Mouse (Mus musculus) liver, adult 2 months (tissue): ENCODE measurements around the gene Enc1. TPM values are rescaled to one million over a fixed set of nuclear protein-coding genes. Genes with fewer than 3 reads are reported as not detected.

Experiments used
- DNase-seq: peaks from one replicate; pipeline ENCODE4 v3.0.0-alpha.2; 2011; ENCODE audit warnings: low read depth, low spot score; ENCODE audit errors: extremely low read depth
- H3K27ac ChIP-seq: fragments of 200-500 bp; replicated peaks from 2 replicates; pipeline ENCODE4 v1.5.1; 2012; ENCODE audit warnings: low read depth, mild to moderate bottlenecking, control low read depth, inconsistent platforms, low read length; ENCODE audit not compliant: insufficient read depth
- H3K27me3 ChIP-seq: fragments of 200-500 bp; 2 replicates; pipeline ENCODE4 v1.6.1; 2012; ENCODE audit warnings: mild to moderate bottlenecking, moderate library complexity, low read length, inconsistent platforms; ENCODE audit not compliant: control insufficient read depth, insufficient read depth
- H3K36me3 ChIP-seq: fragments of 200-500 bp; 2 replicates; pipeline ENCODE4 v1.6.1; 2012; ENCODE audit warnings: low read length, inconsistent platforms; ENCODE audit not compliant: control insufficient read depth, insufficient read depth
- H3K4me1 ChIP-seq: fragments of 200-500 bp; 2 replicates; pipeline ENCODE4 v1.6.1; 2011; ENCODE audit warnings: low read length; ENCODE audit not compliant: control insufficient read depth, insufficient read depth
- H3K4me3 ChIP-seq: fragments of 200-500 bp; 2 replicates; pipeline ENCODE4 v1.5.1; 2011; ENCODE audit warnings: low read depth, mild to moderate bottlenecking, control low read depth, low read length, moderate library complexity; ENCODE audit not compliant: insufficient read depth
- H3K79me2 ChIP-seq: fragments of 200-500 bp; 2 replicates; pipeline ENCODE4 v1.6.1; 2012; ENCODE audit warnings: inconsistent platforms, mild to moderate bottlenecking, low read length, moderate library complexity; ENCODE audit not compliant: control insufficient read depth, insufficient read depth
- H3K9ac ChIP-seq: fragments of 200-500 bp; 2 replicates; pipeline ENCODE4 v1.6.1; 2012; ENCODE audit warnings: low read depth, mild to moderate bottlenecking, control low read depth, inconsistent platforms, low read length
- CTCF ChIP-seq: fragments of 200-500 bp; IDR thresholded peaks from 2 replicates; pipeline ENCODE4 v1.5.1; 2011; ENCODE audit warnings: low read depth, low read length, control low read depth
- POLR2A ChIP-seq: fragments of 200-500 bp; IDR thresholded peaks from 2 replicates; pipeline ENCODE4 v1.6.1; 2011; ENCODE audit warnings: low read length, control low read depth; ENCODE audit not compliant: insufficient read depth; ENCODE audit errors: extremely low read depth
- WGBS: fragments of 180-500 bp; shearing (Covaris S2); methylation state at CpG from one replicate; pipeline ENCODE4 v1.1.7; 2018; 5-methylcytosine and 5-hydroxymethylcytosine counted together
- polyA plus RNA-seq: library from polyadenylated mRNA; depleted of rRNA; stranded (reverse); fragments of >200 nt; gene quantifications from 2 replicates; pipeline ENCODE4 v1.2.3, GENCODE M21; 2012
- total RNA-seq: library from RNA; depleted of rRNA; stranded (reverse); fragments of >200 nt; gene quantifications from 2 replicates; pipeline ENCODE4 v1.2.3, GENCODE M21; 2014

Enc1 gene
- total and polyA plus RNA-seq, 2 experiments = 1.3 to 2.6 TPM

DNA sequence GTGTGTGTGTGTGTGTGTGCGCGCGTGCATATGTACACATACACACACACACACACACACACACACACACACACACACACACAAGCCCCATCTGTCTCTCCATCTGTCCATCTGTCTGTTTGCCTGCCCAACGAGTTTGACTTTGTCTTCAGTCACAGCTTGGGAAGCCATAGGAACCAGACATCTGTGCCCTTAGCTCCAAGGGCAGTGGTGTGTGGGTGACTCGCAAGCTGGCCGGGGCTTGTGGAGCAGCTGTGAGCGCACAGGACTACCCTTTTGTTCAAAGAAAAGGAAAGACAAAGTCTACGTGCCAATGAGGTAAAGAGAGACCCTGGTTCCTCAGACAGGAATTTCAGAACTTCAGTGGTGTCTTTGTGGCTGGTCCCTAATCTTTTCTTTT, 51.1 kb downstream of the Enc1 start:
- DNase-seq = no peak
- no peaks in the 10 kb centered on the region for H3K36me3 ChIP-seq
- TF ChIP-seq CTCF (no peak), POLR2A (no peak)
- no peaks in the 10 kb centered on the region for H3K79me2 ChIP-seq
- H3K27me3 ChIP-seq = no peaks in the 10 kb centered on the region
- no peak overlapping the region for H3K4me3 ChIP-seq
- peaks cover 6% of the 10 kb centered on the region; the same call in 1 of the 2 replicates for H3K4me1 ChIP-seq
- H3K27ac ChIP-seq = no peak overlapping the region
- no peak overlapping the region for H3K9ac ChIP-seq
- WGBS = 75% methylated on average over 8 of the region's 8 CpGs

DNA sequence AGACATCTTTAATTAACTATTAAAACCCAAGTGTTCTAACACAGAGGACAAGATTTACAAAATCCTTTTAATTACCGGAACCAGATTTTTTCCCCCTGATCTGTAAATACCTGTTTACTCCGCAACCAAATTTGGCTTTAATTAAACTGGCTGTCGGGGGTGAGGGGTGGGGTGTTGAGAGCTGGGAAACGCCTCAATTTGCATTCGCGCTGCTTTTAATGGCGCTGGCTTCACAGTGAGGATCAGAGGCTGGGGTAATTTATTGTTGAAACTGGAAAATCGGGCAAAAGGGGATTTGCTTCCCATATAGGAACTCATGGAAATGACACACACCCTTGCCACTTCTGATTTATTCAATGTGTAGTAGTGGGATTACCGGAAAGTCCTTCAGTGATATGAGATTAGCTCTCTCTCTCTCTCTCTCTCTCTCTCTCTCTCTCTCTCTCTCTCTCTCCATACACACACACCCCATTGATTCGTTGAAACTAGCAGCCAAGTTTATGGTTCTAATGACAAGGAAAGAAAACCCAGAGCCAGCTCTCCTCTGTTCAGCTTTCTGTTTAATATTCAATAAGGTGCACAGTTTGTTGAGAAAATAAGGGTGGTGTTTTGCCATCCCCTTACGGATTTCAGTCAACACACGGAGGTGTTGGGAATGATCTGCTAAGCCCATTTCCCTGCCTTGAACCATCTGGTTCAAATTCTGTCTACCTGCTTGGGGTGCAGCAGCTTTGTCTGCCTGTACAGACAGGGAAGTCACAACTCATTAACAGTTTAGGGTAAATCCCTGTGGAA, 51.7 kb downstream of the Enc1 start:
- H3K36me3 ChIP-seq = no peaks in the 10 kb centered on the region
- H3K79me2 ChIP-seq = no peaks in the 10 kb centered on the region
- peaks cover 7% of the 10 kb centered on the region; the same call in 1 of the 2 replicates for H3K4me1 ChIP-seq
- H3K4me3 ChIP-seq = no peak overlapping the region
- DNase-seq = no peak
- WGBS = 77% methylated on average over 12 of the region's 12 CpGs
- H3K27me3 ChIP-seq = no peaks in the 10 kb centered on the region
- TF ChIP-seq CTCF = no peak
- no peak for TF ChIP-seq POLR2A
- no peak overlapping the region for H3K9ac ChIP-seq
- H3K27ac ChIP-seq = no peak overlapping the region

DNA sequence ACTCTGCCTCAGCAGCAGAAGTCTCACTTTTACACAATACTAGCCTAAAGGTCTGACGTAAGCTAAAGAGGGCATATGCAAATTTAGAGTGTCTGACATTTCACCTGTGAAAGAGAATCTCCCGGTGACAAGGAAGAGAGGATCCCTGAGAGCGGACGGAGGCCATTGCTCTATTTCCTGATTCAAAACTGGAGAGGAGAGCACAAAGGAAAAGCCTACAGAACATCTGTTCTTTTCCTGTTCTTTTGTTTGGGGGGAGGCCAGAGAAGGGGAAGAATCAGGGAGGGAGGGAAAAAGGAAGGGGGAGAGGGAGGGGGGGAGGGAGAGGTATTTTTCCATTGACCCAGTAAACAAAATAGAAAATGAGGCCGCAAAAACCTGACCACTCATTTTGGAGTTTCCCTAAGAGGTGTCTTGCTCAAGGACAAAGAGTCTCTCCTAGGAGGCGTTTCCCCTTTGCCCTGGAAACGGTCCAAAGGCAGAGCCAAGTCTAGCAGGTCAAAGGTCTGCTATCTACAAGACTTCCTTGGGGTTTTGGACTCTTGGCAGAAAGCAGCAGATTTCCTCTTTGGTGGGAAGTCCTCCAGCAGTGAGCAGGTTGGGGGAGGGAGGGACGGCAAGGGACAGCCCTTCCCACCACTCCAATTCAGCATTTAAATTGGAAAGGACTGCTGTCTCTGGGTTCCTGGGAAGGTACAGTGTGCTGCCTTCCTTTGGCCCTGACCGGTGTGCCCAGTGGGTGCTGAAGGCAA, 54.4 kb downstream of the Enc1 start:
- Histone ChIP-seq H3K79me2 (no peaks in the 10 kb centered on the region), H3K4me1 (peaks cover 15% of the 10 kb centered on the region), H3K9ac (no peak overlapping the region), H3K36me3 (no peaks in the 10 kb centered on the region), H3K27me3 (no peaks in the 10 kb centered on the region), H3K27ac (peak overlapping the region; percentile 42), H3K4me3 (no peak overlapping the region)
- TF ChIP-seq CTCF (no peak), POLR2A (no peak)
- WGBS = 51% methylated on average over 9 of the region's 9 CpGs
- DNase-seq = peak; percentile 64

DNA sequence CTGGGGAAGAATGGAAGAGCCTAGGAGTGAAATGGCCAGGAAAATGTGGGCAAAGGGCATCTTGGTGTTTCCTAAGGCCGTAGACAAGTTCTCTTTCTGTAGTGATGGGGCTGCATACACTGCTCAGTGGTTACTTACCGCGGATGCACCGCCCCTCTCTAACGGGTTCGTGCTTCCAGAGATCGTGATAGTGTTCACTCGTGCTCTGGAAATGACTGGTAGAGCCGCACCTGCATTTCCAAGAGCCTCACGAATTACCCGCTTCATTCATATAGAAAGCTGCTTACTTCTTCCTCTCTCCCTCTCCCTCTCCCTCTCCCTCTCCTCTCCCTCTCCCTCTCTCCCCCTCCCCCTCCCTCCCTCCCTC, 54.9 kb downstream of the Enc1 start:
- TF ChIP-seq CTCF (no peak), POLR2A (no peak)

DNA sequence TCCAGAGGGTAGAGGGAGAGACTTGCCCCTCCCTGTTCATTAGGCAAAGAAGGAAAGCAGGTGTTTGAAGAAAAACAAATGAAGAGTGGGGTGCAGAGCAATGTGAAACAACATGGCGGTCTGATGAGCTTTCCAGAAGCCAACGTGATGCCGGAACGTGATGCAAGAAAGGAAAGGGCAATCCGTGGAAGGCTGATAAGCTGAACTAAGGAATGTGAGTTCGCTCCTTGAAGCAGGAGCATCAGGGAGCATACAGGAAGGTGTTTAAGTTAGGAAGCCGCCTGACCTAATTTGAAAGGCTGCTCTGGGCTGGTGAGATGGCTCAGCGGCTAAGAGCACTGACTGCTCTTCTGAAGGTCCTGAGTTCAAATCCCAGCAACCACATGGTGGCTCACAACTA, 55.4 kb downstream of the Enc1 start:
- no peak for DNase-seq
- H3K79me2 ChIP-seq = no peaks in the 10 kb centered on the region
- H3K27ac ChIP-seq = no peak overlapping the region
- TF ChIP-seq POLR2A (no peak), CTCF (no peak)
- no peak overlapping the region for H3K4me3 ChIP-seq
- peaks cover 19% of the 10 kb centered on the region for H3K4me1 ChIP-seq
- no peaks in the 10 kb centered on the region for H3K36me3 ChIP-seq
- 77% methylated on average over 8 of the region's 8 CpGs for WGBS
- no peaks in the 10 kb centered on the region for H3K27me3 ChIP-seq
- H3K9ac ChIP-seq = no peak overlapping the region

More for the DNA sequence above, 54.9 kb downstream of the Enc1 start:
- no peak for DNase-seq
- peak overlapping the region; percentile 42 for H3K27ac ChIP-seq
- H3K27me3 ChIP-seq = no peaks in the 10 kb centered on the region
- no peak overlapping the region for H3K4me3 ChIP-seq
- H3K79me2 ChIP-seq = no peaks in the 10 kb centered on the region
- peaks cover 18% of the 10 kb centered on the region for H3K4me1 ChIP-seq
- H3K36me3 ChIP-seq = no peaks in the 10 kb centered on the region
- H3K9ac ChIP-seq = no peak overlapping the region
- WGBS = 69% methylated on average over 11 of the region's 11 CpGs

DNA sequence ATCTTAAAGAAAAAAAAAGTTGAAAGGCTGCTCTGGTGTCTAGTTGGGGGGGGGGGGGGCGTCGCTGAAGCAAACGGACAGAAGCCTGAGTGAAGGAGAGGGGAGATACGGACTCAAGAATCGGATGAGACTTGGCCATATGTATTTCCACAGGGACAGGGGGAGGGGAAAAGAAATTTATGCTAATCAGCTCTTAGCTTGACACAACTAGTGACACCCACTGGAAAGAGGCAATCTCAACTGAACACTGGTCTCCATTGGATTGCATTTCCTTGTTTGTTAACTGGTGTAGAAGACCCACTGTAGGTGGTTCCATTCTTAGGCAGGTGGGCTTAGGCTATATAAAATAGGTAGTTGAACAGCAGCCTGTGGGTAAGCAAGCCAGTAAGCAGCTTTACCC, 55.9 kb downstream of the Enc1 start:
- Histone ChIP-seq H3K27me3 (no peaks in the 10 kb centered on the region), H3K27ac (no peak overlapping the region), H3K36me3 (no peaks in the 10 kb centered on the region), H3K4me3 (no peak overlapping the region), H3K9ac (no peak overlapping the region), H3K4me1 (peaks cover 19% of the 10 kb centered on the region), H3K79me2 (no peaks in the 10 kb centered on the region)
- WGBS = 76% methylated on average over 5 of the region's 5 CpGs
- no peak for DNase-seq
- TF ChIP-seq POLR2A (no peak), CTCF (no peak)
